ENCODE assay signal across 19 mouse cellular contexts in genomic region chr14:120874397-120874796, GRCm38 (mm10). TPM values are rescaled to one million over a fixed set of nuclear protein-coding genes. Genes with fewer than 3 reads are reported as not detected.
DNase-seq lines count a peak whose midpoint lies in the region; ATAC-seq and TF ChIP-seq lines count a peak whose summit lies in the region.
"Had no signal": no experiment of that assay in that cellular context is flagged by ENCODE, and none has a peak within 500 bp of the region (broad histone marks: within the 10 kb centered on the region; RNA-seq: fewer than 3 reads in every experiment).

No protein-coding gene starts in this region.

- 52% methylated on average over 7 of the region's 7 CpGs for WGBS in heart, embryonic 10.5 days
- WGBS in heart, embryonic 15.5 days = 41% methylated on average over 7 of the region's 7 CpGs
- WGBS in kidney, postnatal 0 days = 61% methylated on average over 7 of the region's 7 CpGs

- H3K27ac ChIP-seq in heart, embryonic 10.5 days = peak overlapping the region; percentile 74
- H3K27ac ChIP-seq in heart, embryonic 15.5 days = 0 out of 2 replicates have a peak overlapping the region, but pooled peaks have one; percentile 70
- H3K27ac ChIP-seq in kidney, postnatal 0 days = no peak overlapping the region
- H3K27ac ChIP-seq: embryonic facial prominence, embryonic 13.5 days; forebrain, embryonic 13.5 days; hindbrain, embryonic 13.5 days; hindbrain, postnatal 0 days had no signal

- DNase-seq in heart, embryonic 10.5 days (ENCODE audit: low spot score) = no peak
- no peak for DNase-seq in heart, adult 8-10 months (ENCODE audit: low spot score)
- DNase-seq in heart, adult 18-20 months = no peak
- no peak for DNase-seq in kidney, postnatal 0 days (ENCODE audit: low spot score)
- DNase-seq in kidney, adult 9 months = no peak
- DNase-seq: cerebellum, adult 11-12 months; cerebellum, adult 9-10 months; cerebellum, postnatal 25 days; forebrain, postnatal 0 days; gastrocnemius, postnatal 14 days; kidney, adult 2 months had no signal

- H3K4me3 ChIP-seq in heart, embryonic 10.5 days = no peak overlapping the region
- H3K4me3 ChIP-seq in heart, embryonic 15.5 days = no peak overlapping the region
- H3K4me3 ChIP-seq in kidney, postnatal 0 days (replicated peaks; ENCODE audit: low read depth, low read length) = no peak overlapping the region
- H3K4me3 ChIP-seq: embryonic facial prominence, embryonic 13.5 days; forebrain, embryonic 13.5 days; hindbrain, embryonic 13.5 days had no signal

- peaks cover 35% of the 10 kb centered on the region for H3K4me1 ChIP-seq in heart, embryonic 10.5 days
- H3K4me1 ChIP-seq in heart, embryonic 15.5 days (replicated peaks) = peaks cover 30% of the 10 kb centered on the region
- no peaks in the 10 kb centered on the region for H3K4me1 ChIP-seq in kidney, postnatal 0 days (replicated peaks; ENCODE audit: insufficient read depth, low read length)
- H3K4me1 ChIP-seq: embryonic facial prominence, embryonic 13.5 days; forebrain, embryonic 13.5 days had no signal

- no peak overlapping the region for H3K9ac ChIP-seq in heart, embryonic 15.5 days
- H3K9ac ChIP-seq in kidney, postnatal 0 days (ENCODE audit: low read depth, low read length) = no peak overlapping the region
- H3K9ac ChIP-seq: embryonic facial prominence, embryonic 13.5 days; forebrain, embryonic 13.5 days; forebrain, postnatal 0 days; hindbrain, embryonic 13.5 days had no signal

- TF ChIP-seq CTCF in kidney, postnatal 0 days (IDR thresholded peaks at IDR 0.05; ENCODE audit: low read depth) = no peak

- H3K9me3 ChIP-seq in heart, embryonic 10.5 days = no peaks in the 10 kb centered on the region
- H3K9me3 ChIP-seq in heart, embryonic 15.5 days (replicated peaks) = no peaks in the 10 kb centered on the region
- no peaks in the 10 kb centered on the region for H3K9me3 ChIP-seq in kidney, postnatal 0 days (replicated peaks; ENCODE audit: low read length)
- H3K9me3 ChIP-seq: embryonic facial prominence, embryonic 13.5 days; forebrain, embryonic 13.5 days; hindbrain, embryonic 13.5 days had no signal

- ATAC-seq in heart, embryonic 15.5 days (replicated peaks; ENCODE audit: insufficient number of reproducible peaks, insufficient read depth, low FRiP score, low read depth) = 0 out of 2 replicates have a peak, but pooled peaks have one; percentile 37
- 0 out of 2 replicates have a peak, but pooled peaks have one; percentile 10 for ATAC-seq in kidney, postnatal 0 days (replicated peaks; ENCODE audit: low FRiP score, low read depth)
- ATAC-seq: activated CD4-positive, CD25-positive, alpha-beta regulatory T cell, adult 4 months; forebrain, embryonic 13.5 days; forebrain, postnatal 0 days; hindbrain, postnatal 0 days; Patski had no signal

- no peaks in the 10 kb centered on the region for H3K36me3 ChIP-seq in heart, embryonic 10.5 days
- H3K36me3 ChIP-seq in heart, embryonic 15.5 days = no peaks in the 10 kb centered on the region
- no peaks in the 10 kb centered on the region for H3K36me3 ChIP-seq in kidney, postnatal 0 days (ENCODE audit: insufficient read depth, low read length)
- H3K36me3 ChIP-seq: embryonic facial prominence, embryonic 13.5 days; hindbrain, embryonic 13.5 days had no signal

- H3K4me2 ChIP-seq in heart, embryonic 15.5 days = no peak overlapping the region
- H3K4me2 ChIP-seq in kidney, postnatal 0 days (ENCODE audit: low read length) = no peak overlapping the region
- H3K4me2 ChIP-seq: embryonic facial prominence, embryonic 13.5 days; forebrain, embryonic 13.5 days; hindbrain, embryonic 13.5 days had no signal

- no peaks in the 10 kb centered on the region for H3K27me3 ChIP-seq in heart, embryonic 10.5 days (ENCODE audit: insufficient read depth, poor library complexity, severe bottlenecking)
- H3K27me3 ChIP-seq in heart, embryonic 15.5 days = no peaks in the 10 kb centered on the region
- H3K27me3 ChIP-seq in kidney, postnatal 0 days (ENCODE audit: insufficient read depth, low read length) = no peaks in the 10 kb centered on the region
- H3K27me3 ChIP-seq: CH12.LX; embryonic facial prominence, embryonic 13.5 days; forebrain, embryonic 13.5 days; hindbrain, embryonic 13.5 days; Patski had no signal

RNA-seq across cellular contexts. Expression of gene Ipo5, which starts 36.6 kb away (rescaled TPM):
- polyA plus RNA-seq in heart, embryonic 10.5 days (2016; fragmentation: Nextera tagmentation; extraction: Ambion mirVana) = 104 and 111 TPM in 2 replicates
- total RNA-seq in heart, adult 8-10 months (2022) = 100 to 1,000 TPM; 113 to 131 (median 125) TPM
- polyA plus RNA-seq in heart, embryonic 15.5 days (2015; fragmentation: Nextera tagmentation; extraction: Ambion mirVana) = 55.3 and 62.8 TPM in 2 replicates
- total RNA-seq in heart, adult 18-20 months (2021) = 100 to 1,000 TPM; 114 to 118 TPM
- 49.8 and 55.1 TPM in 2 replicates for polyA plus RNA-seq in kidney, postnatal 0 days (2015; fragmentation: Nextera tagmentation; extraction: Ambion mirVana)
